Mouse (Mus musculus) neural tube, embryonic 14.5 days (tissue): ENCODE results near the gene Slc35f6. TPM values are rescaled to one million over a fixed set of nuclear protein-coding genes. Genes with fewer than 3 reads are reported as not detected.

ENCODE experiments used
- ATAC-seq: fragments of 200-750 bp; cut with Nextera tagmentation; 2 replicates; pipeline ENCODE4 v1.8.0; 2017; ENCODE audit warnings: low read depth, mild to moderate bottlenecking, moderate TSS enrichment, moderate library complexity
- H3K27ac ChIP-seq: fragments of 300-500 bp; sonication (generic); 2 replicates; pipeline ENCODE4 v1.5.1; 2014; ENCODE audit warnings: low read depth, mild to moderate bottlenecking, control low read depth, low read length, moderate library complexity, mixed read lengths
- H3K27me3 ChIP-seq: fragments of 300-500 bp; sonication (generic); 2 replicates; pipeline ENCODE4 v1.6.1; 2014; ENCODE audit warnings: low read length; ENCODE audit not compliant: control insufficient read depth, insufficient read depth
- H3K36me3 ChIP-seq: fragments of 300-500 bp; sonication (generic); 2 replicates; pipeline ENCODE4 v1.6.1; 2014; ENCODE audit warnings: low read length, mixed read lengths; ENCODE audit not compliant: control insufficient read depth, insufficient read depth
- H3K4me1 ChIP-seq: fragments of 300-500 bp; sonication (generic); 2 replicates; pipeline ENCODE4 v1.6.1; 2014; ENCODE audit warnings: low read length; ENCODE audit not compliant: control insufficient read depth, insufficient read depth
- H3K4me2 ChIP-seq: fragments of 300-500 bp; sonication (generic); 2 replicates; pipeline ENCODE4 v1.6.1; 2014; ENCODE audit warnings: mild to moderate bottlenecking, low read depth, low read length, control low read depth
- H3K4me3 ChIP-seq: fragments of 300-500 bp; sonication (generic); 2 replicates; pipeline ENCODE4 v1.5.1; 2014; ENCODE audit warnings: low read depth, low read length, control low read depth, mixed read lengths
- H3K9ac ChIP-seq: fragments of 300-500 bp; sonication (generic); replicated peaks from 2 replicates; pipeline ENCODE4 v1.6.1; 2014; ENCODE audit warnings: low read depth, mild to moderate bottlenecking, control low read depth, low read length, mixed read lengths
- H3K9me3 ChIP-seq: fragments of 300-500 bp; sonication (generic); 2 replicates; pipeline ENCODE4 v1.6.1; 2016; ENCODE audit warnings: low read length; ENCODE audit not compliant: control insufficient read depth
- WGBS: fragments of 180-500 bp; shearing (Covaris S2); extraction: QIAGEN DNeasy Blood & Tissue Kit; methylation state at CpG from one replicate; pipeline ENCODE4 v1.1.7; 2014; 5-methylcytosine and 5-hydroxymethylcytosine counted together
- polyA plus RNA-seq: library from polyadenylated mRNA; unstranded; fragments of >200 nt; fragmentation: Nextera tagmentation; extraction: Ambion mirVana; gene quantifications from 2 replicates; pipeline ENCODE4 v1.2.1, GENCODE M21; 2014

Gene Slc35f6
- polyA plus RNA-seq, 1 experiment from 2014 or later = 37.1 TPM

DNA sequence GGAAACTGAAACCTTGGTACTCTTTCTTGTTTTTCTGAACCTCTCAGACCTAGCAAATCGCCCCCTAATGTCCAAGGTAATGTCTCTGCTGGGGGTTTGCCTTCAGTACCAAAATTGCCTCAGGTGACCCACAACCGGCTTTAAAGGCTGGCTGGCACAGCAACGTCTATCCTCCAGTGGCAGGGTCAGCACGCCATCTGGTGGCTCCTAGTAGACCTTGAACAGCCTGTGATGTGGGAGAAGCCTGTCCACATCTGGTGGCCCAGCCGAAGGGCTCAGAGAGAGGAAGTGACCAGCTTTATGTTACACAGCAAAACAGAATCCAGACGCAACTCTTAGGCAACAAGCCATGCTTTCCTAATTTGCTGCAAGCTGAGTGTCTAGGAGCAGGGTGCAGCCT, 9.7 kb upstream of the Slc35f6 start:
- H3K4me3 ChIP-seq = no peak overlapping the region
- H3K27ac ChIP-seq = no peak overlapping the region
- H3K4me1 ChIP-seq = no peaks in the 10 kb centered on the region
- no peaks in the 10 kb centered on the region for H3K27me3 ChIP-seq
- 5% methylated on average over 6 of the region's 6 CpGs for WGBS
- peak; percentile 66; the same call in 1 of the 2 replicates for ATAC-seq
- no peak overlapping the region for H3K4me2 ChIP-seq
- no peaks in the 10 kb centered on the region for H3K36me3 ChIP-seq
- H3K9me3 ChIP-seq = no peaks in the 10 kb centered on the region
- H3K9ac ChIP-seq = no peak overlapping the region

DNA sequence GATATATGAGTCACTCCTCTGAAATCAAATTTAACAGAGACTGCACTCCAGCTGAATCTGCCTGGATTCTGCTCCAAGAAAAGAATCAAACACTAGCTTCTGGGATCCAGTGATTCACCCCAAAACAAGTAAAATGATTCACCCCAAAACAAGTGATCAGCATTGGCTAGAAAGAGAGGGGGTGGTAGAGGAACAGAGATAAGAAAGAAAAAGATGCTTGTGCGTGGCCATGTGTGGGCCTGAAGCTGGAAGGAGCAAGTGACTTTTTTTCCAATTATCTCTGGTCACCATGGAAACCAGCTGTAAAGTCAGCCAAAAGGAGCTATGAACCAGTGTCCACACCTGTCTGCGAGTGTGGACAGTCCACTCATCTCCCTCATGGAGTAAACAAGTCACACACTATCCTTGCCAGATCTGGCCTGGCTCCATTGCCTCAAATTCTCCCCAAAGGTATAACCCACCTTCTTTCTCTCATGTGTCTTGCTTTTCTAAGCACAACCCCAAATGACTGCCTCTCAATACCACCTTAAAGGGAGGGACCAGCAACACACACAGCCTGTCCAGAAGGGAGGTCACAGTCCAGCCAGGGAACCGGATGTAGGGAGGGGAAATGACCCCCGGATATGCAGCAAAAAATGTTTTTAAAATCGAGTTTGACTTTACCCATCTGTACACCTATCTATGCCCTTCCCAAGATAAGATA, 4.1 kb upstream of the Slc35f6 start:
- no peak overlapping the region for H3K4me2 ChIP-seq
- H3K4me1 ChIP-seq = peaks cover 12% of the 10 kb centered on the region
- no peak overlapping the region for H3K4me3 ChIP-seq
- no peaks in the 10 kb centered on the region for H3K27me3 ChIP-seq
- no peak overlapping the region for H3K9ac ChIP-seq
- no peak overlapping the region for H3K27ac ChIP-seq
- ATAC-seq = no peak
- no peaks in the 10 kb centered on the region for H3K36me3 ChIP-seq
- no peaks in the 10 kb centered on the region for H3K9me3 ChIP-seq
- 71% methylated on average over 5 of the region's 5 CpGs for WGBS

DNA sequence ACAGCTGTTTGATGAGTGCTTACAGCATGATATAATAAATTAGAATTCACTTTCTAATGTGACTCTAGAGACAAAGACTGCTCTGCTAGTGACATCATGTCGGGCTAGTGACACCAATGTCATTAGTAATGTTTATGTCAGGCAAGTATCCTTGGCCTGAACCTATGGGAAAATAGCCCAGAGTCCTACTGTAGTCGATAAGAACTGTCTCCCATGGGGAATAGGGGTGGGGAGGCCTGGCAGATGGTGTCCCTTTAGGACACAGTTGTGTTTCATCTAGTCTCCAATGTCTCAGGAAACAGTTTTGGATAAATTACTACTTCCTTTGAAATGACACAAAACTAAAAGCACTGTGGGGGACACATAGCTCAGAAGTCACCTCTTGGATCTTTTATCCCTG, 1.7 kb upstream of the Slc35f6 start:
- 55% methylated on average over 2 of the region's 2 CpGs for WGBS
- no peak overlapping the region for H3K4me3 ChIP-seq
- no peaks in the 10 kb centered on the region for H3K36me3 ChIP-seq
- H3K27ac ChIP-seq = no peak overlapping the region
- no peaks in the 10 kb centered on the region for H3K9me3 ChIP-seq
- H3K9ac ChIP-seq = no peak overlapping the region
- no peak for ATAC-seq
- H3K4me1 ChIP-seq = peaks cover 20% of the 10 kb centered on the region
- no peak overlapping the region for H3K4me2 ChIP-seq
- H3K27me3 ChIP-seq = no peaks in the 10 kb centered on the region

DNA sequence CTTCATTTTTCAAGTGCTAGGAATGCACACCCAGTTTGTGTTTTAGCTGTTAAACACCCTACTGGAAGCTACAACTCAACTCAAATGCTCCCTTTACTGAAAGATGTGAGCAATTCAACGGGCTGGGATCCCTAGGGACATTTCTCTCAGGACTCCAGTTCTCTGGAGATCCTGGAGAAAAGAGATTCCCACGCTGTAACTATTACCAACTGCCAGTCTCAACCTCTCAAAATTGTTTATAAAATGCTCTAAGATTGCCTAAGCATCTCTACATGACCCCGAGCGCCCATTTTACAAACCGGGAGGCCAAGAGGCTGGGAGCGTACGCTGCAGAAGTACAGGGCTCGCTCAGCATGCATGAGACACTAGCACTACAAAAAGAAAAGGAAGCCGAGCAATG, 337 bp upstream of the Slc35f6 start:
- peak overlapping the region; percentile 71 for H3K4me2 ChIP-seq
- no peaks in the 10 kb centered on the region for H3K9me3 ChIP-seq
- H3K4me1 ChIP-seq = peaks cover 20% of the 10 kb centered on the region
- no peak for ATAC-seq
- H3K27me3 ChIP-seq = no peaks in the 10 kb centered on the region
- WGBS = 12% methylated on average over 9 of the region's 9 CpGs
- no peaks in the 10 kb centered on the region for H3K36me3 ChIP-seq
- peak overlapping the region; percentile 59 for H3K9ac ChIP-seq
- H3K27ac ChIP-seq = peak overlapping the region; percentile 8; the same call in 1 of the 2 replicates
- peak overlapping the region; percentile 65 for H3K4me3 ChIP-seq

DNA sequence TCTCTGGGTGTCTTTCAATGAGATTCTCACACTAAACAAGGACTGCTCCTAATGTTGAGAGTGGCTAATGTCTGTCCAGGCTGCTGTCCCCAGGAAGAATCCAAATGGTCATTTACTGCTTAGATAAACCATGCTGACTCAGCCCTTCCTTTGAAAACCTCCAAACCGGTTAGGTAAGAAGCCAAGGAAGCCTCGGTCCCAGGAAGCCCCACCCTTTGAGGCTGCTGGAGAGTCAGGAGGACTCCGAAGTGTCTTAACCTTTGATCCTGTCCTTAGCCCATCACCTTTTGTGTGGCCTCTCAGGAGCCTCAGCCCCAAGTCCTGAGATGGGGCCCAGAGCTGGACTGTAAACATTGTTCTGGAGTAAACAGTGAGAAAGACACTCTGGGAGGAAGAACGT, 1.8 kb downstream of the Slc35f6 start:
- Histone ChIP-seq H3K36me3 (no peaks in the 10 kb centered on the region), H3K4me3 (no peak overlapping the region), H3K9ac (no peak overlapping the region), H3K4me1 (peaks cover 20% of the 10 kb centered on the region), H3K9me3 (no peaks in the 10 kb centered on the region), H3K27ac (no peak overlapping the region), H3K4me2 (no peak overlapping the region), H3K27me3 (no peaks in the 10 kb centered on the region)
- 68% methylated on average over 4 of the region's 4 CpGs for WGBS
- ATAC-seq = no peak

DNA sequence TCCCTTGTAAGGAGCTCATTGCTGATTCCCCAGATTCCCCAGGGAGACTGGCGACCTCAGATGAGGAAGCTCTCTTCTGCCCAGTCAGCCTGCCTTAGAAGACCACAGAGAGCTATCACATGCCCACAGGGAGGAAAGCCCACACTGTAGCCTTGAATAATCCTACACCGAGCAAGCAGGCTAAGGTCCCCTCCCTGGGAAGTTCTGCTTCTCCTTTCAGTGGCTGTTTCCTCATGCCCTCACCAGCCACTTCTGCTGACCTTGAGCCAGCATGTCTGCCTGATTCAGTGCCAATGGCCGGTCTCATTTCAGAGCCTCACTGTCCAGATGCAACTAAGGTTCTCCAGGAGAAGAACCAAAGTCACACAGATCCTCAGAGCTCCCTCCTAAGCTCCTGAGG, 3.0 kb downstream of the Slc35f6 start:
- Histone ChIP-seq H3K4me2 (no peak overlapping the region), H3K9ac (no peak overlapping the region), H3K9me3 (no peaks in the 10 kb centered on the region), H3K4me1 (peaks cover 20% of the 10 kb centered on the region), H3K4me3 (no peak overlapping the region), H3K36me3 (peaks cover 9% of the 10 kb centered on the region; the same call in 1 of the 2 replicates), H3K27ac (no peak overlapping the region), H3K27me3 (no peaks in the 10 kb centered on the region)
- ATAC-seq = no peak
- 90% methylated on average over 3 of the region's 3 CpGs for WGBS

DNA sequence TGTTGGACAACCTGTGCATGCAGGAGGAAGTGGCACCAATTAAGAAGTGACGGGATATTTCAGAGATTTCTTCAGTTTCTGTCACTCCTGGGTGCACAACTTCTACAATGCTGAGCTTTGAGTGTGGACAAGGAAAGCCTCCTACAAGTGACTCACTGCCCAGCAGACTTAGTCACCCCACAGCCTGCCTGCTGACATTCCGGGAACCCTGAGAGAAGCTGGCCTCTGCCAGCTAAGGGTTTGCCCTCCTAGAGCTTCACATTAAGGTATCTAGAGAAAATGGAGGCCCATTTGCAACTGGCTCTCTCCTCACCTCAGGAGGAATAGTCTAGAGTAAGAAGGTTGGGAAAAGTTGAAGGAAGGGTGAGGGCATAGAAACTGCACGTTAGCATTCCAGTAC, 3.8 kb downstream of the Slc35f6 start:
- Histone ChIP-seq H3K9me3 (no peaks in the 10 kb centered on the region), H3K4me2 (no peak overlapping the region), H3K27ac (no peak overlapping the region), H3K4me1 (peaks cover 20% of the 10 kb centered on the region), H3K27me3 (no peaks in the 10 kb centered on the region), H3K4me3 (no peak overlapping the region), H3K9ac (no peak overlapping the region), H3K36me3 (peaks cover 16% of the 10 kb centered on the region)
- 91% methylated on average over 3 of the region's 3 CpGs for whole genome bisulfite sequencing
- no peak for ATAC-seq

DNA sequence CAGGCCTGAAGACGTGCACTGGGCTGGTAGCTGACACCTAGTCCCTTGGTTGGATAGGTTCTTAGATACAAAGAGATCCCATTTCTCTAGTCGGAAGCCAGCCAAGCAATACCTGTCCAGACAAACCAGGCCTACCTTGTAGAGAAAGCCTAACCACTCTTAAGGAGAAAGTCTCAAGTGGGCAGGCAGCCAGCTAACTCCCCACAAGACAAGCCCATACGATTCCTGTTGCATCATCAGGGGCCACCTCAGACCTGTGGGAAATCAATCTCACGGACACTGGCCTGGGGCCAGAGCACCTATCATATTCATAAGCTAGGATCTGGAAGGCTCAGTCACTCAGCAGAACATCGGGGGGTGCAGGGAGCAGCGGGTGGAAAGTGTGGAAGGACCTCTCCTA, 5.5 kb downstream of the Slc35f6 start:
- Histone ChIP-seq H3K4me2 (no peak overlapping the region), H3K9me3 (no peaks in the 10 kb centered on the region), H3K9ac (no peak overlapping the region), H3K27ac (no peak overlapping the region), H3K27me3 (no peaks in the 10 kb centered on the region), H3K36me3 (peaks cover 25% of the 10 kb centered on the region), H3K4me3 (no peak overlapping the region), H3K4me1 (peaks cover 11% of the 10 kb centered on the region)
- no peak for ATAC-seq
- WGBS = 95% methylated on average over 6 of the region's 6 CpGs

DNA sequence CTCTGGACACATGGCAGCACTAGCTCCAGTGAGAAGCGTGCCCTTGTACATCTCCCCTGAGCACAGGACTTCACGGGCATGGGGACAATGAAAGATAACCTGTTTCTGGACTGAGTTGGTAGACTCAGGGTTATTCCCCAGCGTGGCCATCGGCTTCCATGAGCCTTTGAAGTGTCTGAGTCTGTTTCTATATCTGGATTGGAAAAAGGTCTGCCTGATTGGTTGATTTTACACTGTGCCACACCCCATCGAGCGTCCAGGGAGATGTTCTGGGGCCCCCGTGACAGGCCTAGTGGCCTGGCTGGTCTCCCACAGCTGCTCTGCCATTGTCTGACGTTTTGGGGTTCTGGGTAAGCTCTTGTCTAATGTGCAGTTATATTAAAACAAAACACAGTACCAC, 7.3 kb downstream of the Slc35f6 start:
- H3K36me3 ChIP-seq = peaks cover 25% of the 10 kb centered on the region

More for the DNA sequence above, 7.3 kb downstream of the Slc35f6 start:
- Histone ChIP-seq H3K9me3 (no peaks in the 10 kb centered on the region), H3K4me2 (no peak overlapping the region), H3K9ac (no peak overlapping the region), H3K4me3 (no peak overlapping the region), H3K27me3 (no peaks in the 10 kb centered on the region), H3K4me1 (no peaks in the 10 kb centered on the region), H3K27ac (no peak overlapping the region)
- WGBS = 86% methylated on average over 8 of the region's 8 CpGs
- ATAC-seq = no peak
